Mouse (Mus musculus): ENCODE measurements around the gene Sec24c. TPM values are rescaled to one million over a fixed set of nuclear protein-coding genes. Genes with fewer than 3 reads are reported as not detected.

The Sec24c gene
- polyA plus RNA-seq, 1 experiment from 2014 or later, result 90.7 TPM

Small RNA genes within 50 kb of the gene (microRNA-seq; reads per million reads assigned to microRNA genes)
- not detected for gene Mir6946

Other genes with a start within 250 kb of the Sec24c start
- gene Cfap70, start 222.1 kb upstream of the Sec24c start, polyA plus RNA-seq (2015; fragmentation: Nextera tagmentation; extraction: Ambion mirVana), result 0.19 and 0.31 TPM in 2 replicates
- 36.1 and 37.4 TPM in 2 replicates for gene Anxa7, start 194.2 kb upstream of the Sec24c start, polyA plus RNA-seq (2015; fragmentation: Nextera tagmentation; extraction: Ambion mirVana)
- 1.3 and 1.9 TPM in 2 replicates for gene Mss51, start 177.4 kb upstream of the Sec24c start, polyA plus RNA-seq (2015; fragmentation: Nextera tagmentation; extraction: Ambion mirVana)
- gene Ppp3cb, start 127.7 kb upstream of the Sec24c start, polyA plus RNA-seq (2015; fragmentation: Nextera tagmentation; extraction: Ambion mirVana), result 59.8 and 60.5 TPM in 2 replicates
- gene Usp54, start 33.2 kb upstream of the Sec24c start, polyA plus RNA-seq (2015; fragmentation: Nextera tagmentation; extraction: Ambion mirVana), result 7.3 and 9.1 TPM in 2 replicates
- gene Myoz1, start 17.8 kb upstream of the Sec24c start, polyA plus RNA-seq (2015; fragmentation: Nextera tagmentation; extraction: Ambion mirVana), result 2.4 and 2.8 TPM in 2 replicates
- gene Synpo2l, start 6.0 kb upstream of the Sec24c start, polyA plus RNA-seq (2015; fragmentation: Nextera tagmentation; extraction: Ambion mirVana), result 19.6 and 20.8 TPM in 2 replicates
- gene Fut11, start 20.7 kb downstream of the Sec24c start, polyA plus RNA-seq (2015; fragmentation: Nextera tagmentation; extraction: Ambion mirVana), result 27.4 and 28.5 TPM in 2 replicates
- gene Chchd1, start 28.7 kb downstream of the Sec24c start, polyA plus RNA-seq (2015; fragmentation: Nextera tagmentation; extraction: Ambion mirVana), result 194 and 196 TPM in 2 replicates
- 40.3 and 43.1 TPM in 2 replicates for gene Zswim8, start 33.2 kb downstream of the Sec24c start, polyA plus RNA-seq (2015; fragmentation: Nextera tagmentation; extraction: Ambion mirVana)
- 27.9 and 30.5 TPM in 2 replicates for gene Ndst2, start 60.3 kb downstream of the Sec24c start, polyA plus RNA-seq (2015; fragmentation: Nextera tagmentation; extraction: Ambion mirVana)
- gene Camk2g, start 119.8 kb downstream of the Sec24c start, polyA plus RNA-seq (2015; fragmentation: Nextera tagmentation; extraction: Ambion mirVana), result 63.5 and 74.6 TPM in 2 replicates
- 2.9 and 3.0 TPM in 2 replicates for gene Plau, start 162.4 kb downstream of the Sec24c start, polyA plus RNA-seq (2015; fragmentation: Nextera tagmentation; extraction: Ambion mirVana)

All from limb, embryonic 13.5 days (tissue).